7 mouse cellular contexts compared by ENCODE assay signal in the genomic region with DNA sequence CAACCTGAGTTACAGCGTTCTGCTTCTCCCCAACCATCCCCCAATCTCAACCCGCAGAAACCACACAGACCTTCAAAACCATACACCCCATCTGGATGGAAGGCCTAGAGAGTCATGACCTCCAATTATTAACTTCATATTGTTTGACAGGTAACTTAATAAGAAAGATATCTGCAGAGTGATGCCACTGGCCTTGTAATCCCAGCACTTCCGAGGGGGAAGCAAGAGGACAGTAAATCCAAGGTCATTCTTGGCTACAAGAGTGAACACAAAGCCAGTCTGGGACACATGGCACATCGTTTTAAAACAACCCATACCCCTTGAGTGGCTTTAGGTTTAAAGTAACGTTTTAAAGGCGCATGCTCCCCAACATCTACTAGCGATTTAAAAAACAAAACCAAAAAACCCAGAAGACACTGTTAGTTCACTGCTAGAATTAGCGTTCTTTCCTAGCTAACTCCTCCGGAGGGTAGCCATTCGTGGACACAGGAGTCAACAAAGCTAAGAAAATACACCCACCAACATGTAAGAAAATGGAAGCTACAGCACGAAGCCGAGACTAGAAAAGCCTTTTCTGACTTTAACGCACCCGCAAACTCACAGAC. TPM values are rescaled to one million over a fixed set of nuclear protein-coding genes. Genes with fewer than 3 reads are reported as not detected.
DNase-seq lines count a peak whose midpoint lies in the region; ATAC-seq and TF ChIP-seq lines count a peak whose summit lies in the region.

No protein-coding gene starts in this region.

- H3K27me3 ChIP-seq in spleen, adult 2 months (ENCODE audit: control insufficient read depth, insufficient read depth, low read length): no peaks in the 10 kb centered on the region
- no peaks in the 10 kb centered on the region for H3K27me3 ChIP-seq in intestine, embryonic 14.5 days (replicated peaks; ENCODE audit: control insufficient read depth, insufficient read depth, low read length)
- no peaks in the 10 kb centered on the region for H3K27me3 ChIP-seq in midbrain, embryonic 15.5 days (replicated peaks)

- TF ChIP-seq POLR2A in spleen, adult 2 months (IDR thresholded peaks at IDR 0.05; ENCODE audit: low read depth, low read length): no peak

- H3K27ac ChIP-seq in spleen, adult 2 months (ENCODE audit: insufficient read depth, low read length): peak overlapping the region; percentile 58; the same call in 1 of the 2 replicates
- H3K27ac ChIP-seq in intestine, embryonic 14.5 days (ENCODE audit: low read depth): peak overlapping the region; percentile 95
- H3K27ac ChIP-seq in midbrain, embryonic 15.5 days: peak overlapping the region; percentile 92

- 2% methylated on average over 14 of the region's 14 CpGs for WGBS in spleen, adult 2 months
- WGBS in intestine, embryonic 14.5 days: 1% methylated on average over 14 of the region's 14 CpGs
- WGBS in midbrain, embryonic 15.5 days: 2% methylated on average over 14 of the region's 14 CpGs

- H3K9ac ChIP-seq in intestine, embryonic 14.5 days (ENCODE audit: low read length): peak overlapping the region; percentile 65
- H3K9ac ChIP-seq in midbrain, embryonic 15.5 days: peak overlapping the region; percentile 44

- no peaks in the 10 kb centered on the region for H3K9me3 ChIP-seq in intestine, embryonic 14.5 days (ENCODE audit: control insufficient read depth, low read length)
- H3K9me3 ChIP-seq in midbrain, embryonic 15.5 days: no peaks in the 10 kb centered on the region

- TF ChIP-seq CTCF in spleen, adult 2 months (IDR thresholded peaks at IDR 0.05; ENCODE audit: extremely low read depth, insufficient read depth, insufficient read length, insufficient replicate concordance): no peak

- H3K36me3 ChIP-seq in spleen, adult 2 months (ENCODE audit: control insufficient read depth, insufficient read depth, low read length): no peaks in the 10 kb centered on the region
- no peaks in the 10 kb centered on the region for H3K36me3 ChIP-seq in intestine, embryonic 14.5 days (ENCODE audit: control insufficient read depth, insufficient read depth, low read length)
- no peaks in the 10 kb centered on the region for H3K36me3 ChIP-seq in midbrain, embryonic 15.5 days (replicated peaks)

- H3K4me2 ChIP-seq in intestine, embryonic 14.5 days (ENCODE audit: low read length): peak overlapping the region; percentile 76
- peak overlapping the region; percentile 79 for H3K4me2 ChIP-seq in midbrain, embryonic 15.5 days

- ATAC-seq in erythroblast, adult 5-6 weeks (replicated peaks; ENCODE audit: low FRiP score, poor library complexity, severe bottlenecking): peak; percentile 23
- peak; percentile 28; the same call in 1 of the 2 replicates for ATAC-seq in intestine, embryonic 14.5 days (replicated peaks; ENCODE audit: low FRiP score, low TSS enrichment, low read depth)
- ATAC-seq in midbrain, embryonic 15.5 days (replicated peaks): peak; percentile 52

- H3K4me3 ChIP-seq in spleen, adult 2 months (ENCODE audit: extremely low read depth, insufficient read depth, insufficient read length): peak overlapping the region; percentile 59
- H3K4me3 ChIP-seq in intestine, embryonic 14.5 days (ENCODE audit: low read depth, low read length): peak overlapping the region; percentile 96
- peak overlapping the region; percentile 55 for H3K4me3 ChIP-seq in midbrain, embryonic 15.5 days

- no peak for DNase-seq in spleen, adult 2 months (ENCODE audit: low read depth in 1 of 2, low spot score in 2 of 2)
- DNase-seq in spleen, postnatal 10 days (ENCODE audit: low spot score in 2 of 2): no peak
- DNase-seq in intestine, embryonic 14.5 days (ENCODE audit: low spot score): peak; percentile 55
- DNase-seq in left cerebral cortex, adult 18-20 months (ENCODE audit: low spot score in 2 of 2): no peak
- DNase-seq in gastrocnemius, postnatal 4 days (ENCODE audit: low spot score in 2 of 2): no peak

- H3K4me1 ChIP-seq in spleen, adult 2 months (ENCODE audit: control insufficient read depth, insufficient read depth, insufficient read length): peaks cover 2% of the 10 kb centered on the region
- 0 out of 2 replicates have a peak, but pooled peaks cover 8% of the 10 kb centered on the region for H3K4me1 ChIP-seq in intestine, embryonic 14.5 days (replicated peaks; ENCODE audit: control insufficient read depth, insufficient read depth, low read length)
- peaks cover 32% of the 10 kb centered on the region for H3K4me1 ChIP-seq in midbrain, embryonic 15.5 days

RNA-seq across cellular contexts. Expression of a gene that starts 0.7 kb away (rescaled TPM):
- 18.7 and 19.5 TPM in 2 replicates for polyA plus RNA-seq in spleen, adult 2 months (2012; rRNA removed)
- 31.7 and 36.8 TPM in 2 replicates for total RNA-seq in erythroblast, adult 5-6 weeks (2015; ENCODE audit: low replicate concordance)
- total RNA-seq in erythroblast, adult 5-6 weeks (2017; ENCODE audit: low replicate concordance): 47.3 and 56.5 TPM in 2 replicates
- 73.1 and 74.0 TPM in 2 replicates for polyA plus RNA-seq in intestine, embryonic 14.5 days (2014; fragmentation: Nextera tagmentation; extraction: Ambion mirVana)
- 94.8 and 117 TPM in 2 replicates for polyA plus RNA-seq in midbrain, embryonic 15.5 days (2015; fragmentation: Nextera tagmentation; extraction: Ambion mirVana)
- total RNA-seq in left cerebral cortex, adult 18-20 months (2021): 10 to 100 TPM; 59.3 to 61.0 TPM
- 10 to 100 TPM; 37.8 to 42.7 TPM for total RNA-seq in gastrocnemius, postnatal 4 days (2021)

RNA-seq across cellular contexts. Expression of a gene that starts 44.1 kb away (rescaled TPM):
- 0.26 and 0.43 TPM in 2 replicates for polyA plus RNA-seq in spleen, adult 2 months (2012; rRNA removed)
- 21.1 and 26.1 TPM in 2 replicates for total RNA-seq in erythroblast, adult 5-6 weeks (2015; ENCODE audit: low replicate concordance)
- 24.0 and 25.3 TPM in 2 replicates for total RNA-seq in erythroblast, adult 5-6 weeks (2017; ENCODE audit: low replicate concordance)
- polyA plus RNA-seq in intestine, embryonic 14.5 days (2014; fragmentation: Nextera tagmentation; extraction: Ambion mirVana): 0.16 TPM in 1 of 2 replicates, not detected in the other
- 0.08 and 0.13 TPM in 2 replicates for polyA plus RNA-seq in midbrain, embryonic 15.5 days (2015; fragmentation: Nextera tagmentation; extraction: Ambion mirVana)
- total RNA-seq in left cerebral cortex, adult 18-20 months (2021): not detected
- total RNA-seq in gastrocnemius, postnatal 4 days (2021): not detected

Comparison
In these comparisons a context has a peak if more than half of its experiments do, and no peak if none do; other contexts are left out.
1. RNA of a gene that starts 44.1 kb away (total RNA-seq): 21.1 to 26.1 TPM in erythroblast, adult 5-6 weeks; not detected in gastrocnemius, postnatal 4 days and not detected in left cerebral cortex, adult 18-20 months; every median in the first group is over 10 times any median in the second.
2. Peak in every context shown above with its lines, with median percentiles within 50 percentile points of each other: H3K27ac ChIP-seq, H3K4me3 ChIP-seq and ATAC-seq.